Mouse (Mus musculus): ENCODE results near the gene H2al1m.

- TF ChIP-seq GATA1 (IDR thresholded peaks at IDR 0.05; ENCODE audit: low read length) (no peak), TAL1 (IDR thresholded peaks at IDR 0.05; ENCODE audit: low read length) (no peak)
Measured at GRCm38 (mm10) chrX:9257831-9258230, 25.7 kb upstream of the H2al1m start.

All from erythroblast, embryonic 14.5 days (primary cell).